Mouse (Mus musculus) heart, postnatal 36 days (tissue): ENCODE measurements around the gene Sult1a1. TPM values are rescaled to one million over a fixed set of nuclear protein-coding genes. Genes with fewer than 3 reads are reported as not detected.
"Not testable (repeated sequence)": the region's sequence is repeated elsewhere in the genome, so short reads cannot be mapped to it uniquely, and the experiment has no call there.

Experiments
- DNase-seq, 2 experiments: peaks; one replicate each; pipeline ENCODE4 v3.0.0; 2021 to 2022
- intact Hi-C: fragments of 180-260 bp; cut with DNase I; formaldehyde crosslinking; loops from one replicate; pipeline ENCODE4 v1.15.1; 2025
- total RNA-seq, 2 experiments: library from RNA; stranded (reverse); gene quantifications; 2 replicates each; pipeline ENCODE4 v1.2.3; 2021

Sult1a1 gene
- total RNA-seq, 2 experiments from 2014 or later, result 30.3 to 43.0 TPM

GRCm38 (mm10) chr7:126672111-126672510 is 4.1 kb downstream of the Sult1a1 start:
- no peak for DNase-seq
- intact Hi-C loops, result no loop called here

GRCm38 (mm10) chr7:126670152-126670551 is 6.1 kb downstream of the Sult1a1 start:
- intact Hi-C loops, result no loop called here
- no peak for DNase-seq

DNA sequence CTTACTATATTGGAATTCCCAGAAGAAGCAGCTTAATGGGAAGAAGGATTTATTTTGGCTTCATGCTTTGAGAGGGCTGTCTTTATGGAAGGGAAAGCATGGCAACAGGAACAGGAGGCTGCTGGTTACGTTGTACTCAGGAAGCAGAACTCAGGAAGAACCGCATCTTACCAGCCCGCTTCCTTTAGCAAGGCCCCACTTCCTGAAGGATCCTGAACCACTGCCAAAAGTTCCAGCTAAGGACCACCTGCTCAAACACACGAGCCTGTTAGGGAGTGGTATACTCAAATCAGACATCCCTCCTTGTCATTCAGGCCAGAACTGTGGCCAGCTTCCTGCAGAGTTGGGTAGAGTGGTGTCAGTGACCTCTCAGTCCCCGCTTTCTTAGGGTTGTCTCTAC is 7.8 kb downstream of the Sult1a1 start:
- DNase-seq, result no peak
- intact Hi-C loops, result no loop called here

GRCm38 (mm10) chr7:126667495-126668090 is 8.6 kb downstream of the Sult1a1 start:
- DNase-seq, result no peak
- intact Hi-C loops, result no loop called here

- DNase-seq, result peak in 1 of 2 experiments; percentile 32
- intact Hi-C loops, result no loop called here
These were observed 11.0 kb downstream of the Sult1a1 start for GRCm38 (mm10) chr7:126665269-126665668.

DNA sequence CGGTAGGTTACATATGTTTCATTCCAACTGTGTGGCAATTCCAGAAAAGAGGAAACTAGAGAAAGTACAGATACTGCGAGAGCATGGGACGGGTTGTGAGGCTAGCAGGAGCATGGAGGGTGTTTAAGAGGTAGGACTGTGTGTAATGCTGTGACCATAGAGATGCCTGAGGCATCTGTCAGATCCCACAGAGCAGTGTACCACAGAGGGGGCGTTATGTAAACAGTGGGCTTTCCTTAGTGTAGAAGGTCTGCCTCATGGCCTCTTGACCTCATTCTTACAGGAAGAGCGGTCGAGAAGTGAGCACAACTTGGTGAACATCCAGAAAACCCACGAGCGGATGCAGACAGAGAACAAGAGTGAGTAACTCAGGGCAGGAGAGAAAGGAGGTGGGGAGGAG is 12.6 kb downstream of the Sult1a1 start:
- DNase-seq, result no peak
- intact Hi-C loops, result no loop called here

GRCm38 (mm10) chr7:126659771-126660170 is 16.5 kb downstream of the Sult1a1 start:
- intact Hi-C loops, result no loop called here
- no peak for DNase-seq

- intact Hi-C loops, result no loop called here
- no peak for DNase-seq
These were observed 18.7 kb downstream of the Sult1a1 start for GRCm38 (mm10) chr7:126657522-126657921.

- intact Hi-C loops, result no loop called here
- DNase-seq, result no peak
These were observed 20.5 kb downstream of the Sult1a1 start for GRCm38 (mm10) chr7:126655695-126656094.

- intact Hi-C loops, result no loop called here
- DNase-seq, result no peak
These were observed 22.2 kb downstream of the Sult1a1 start for GRCm38 (mm10) chr7:126653991-126654390.

GRCm38 (mm10) chr7:126650852-126651251 is 25.4 kb downstream of the Sult1a1 start:
- no peak for DNase-seq
- intact Hi-C loops, result no loop called here

GRCm38 (mm10) chr7:126649231-126650051 is 26.8 kb downstream of the Sult1a1 start, which contains the start of gene Sgf29:
Gene Sgf29, plus strand, starts transcription at chr7:126649309.
- peak; percentile 93 to 98 for DNase-seq
- intact Hi-C loops, result loop anchor here (5.0 kb wide), 1 partner anchor 108 kb away; the partner anchor contains the start of gene Mapk3

DNA sequence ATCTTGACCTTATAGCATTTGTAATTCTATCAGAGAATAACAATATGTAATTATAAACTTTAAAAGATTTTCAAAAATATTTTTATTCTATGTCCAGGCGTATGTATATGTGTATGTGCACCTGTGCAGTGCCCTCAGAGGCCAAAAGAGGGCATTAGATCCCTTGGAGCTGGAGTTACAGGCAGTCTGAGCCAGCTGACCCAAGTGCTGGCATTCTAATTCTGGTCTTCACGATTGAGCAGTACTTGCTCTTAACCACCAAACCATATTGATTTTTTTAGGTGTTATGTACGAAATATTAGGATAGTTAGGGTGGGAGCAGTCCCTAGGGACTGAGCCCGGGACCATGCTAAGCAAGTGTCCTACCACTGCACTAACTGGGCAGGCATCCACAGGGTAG is 27.7 kb downstream of the Sult1a1 start:
- no peak for DNase-seq
- intact Hi-C loops, result loop anchor here (5.0 kb wide), 1 partner anchor 109 kb away; the partner anchor contains the start of gene Mapk3

DNA sequence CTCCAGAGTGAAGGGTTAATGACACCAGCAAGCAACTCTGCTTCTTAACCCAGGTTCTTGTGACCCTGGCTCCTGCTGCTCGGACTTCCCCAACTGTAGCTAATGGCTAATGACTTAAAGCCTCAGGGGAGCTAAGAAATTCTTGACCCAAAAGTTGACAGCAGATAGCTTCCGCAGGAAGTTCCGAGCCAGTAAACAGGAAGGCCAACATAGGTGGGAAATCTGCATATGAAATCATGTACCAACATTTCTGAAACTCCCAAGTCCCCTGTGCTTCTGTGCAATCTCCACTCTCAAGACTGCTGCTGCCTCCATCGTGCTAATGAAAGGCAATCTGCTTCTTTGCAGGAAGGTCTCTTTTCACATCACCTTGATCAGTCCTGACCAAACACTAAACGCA is 30.5 kb downstream of the Sult1a1 start:
- intact Hi-C loops, result loop anchor here (5.0 kb wide), 1 partner anchor 112 kb away; the partner anchor contains the start of gene Mapk3
- no peak for DNase-seq

GRCm38 (mm10) chr7:126644914-126645313 is 31.3 kb downstream of the Sult1a1 start:
- DNase-seq, result no peak
- intact Hi-C loops, result loop anchor here (1.0 to 5.0 kb wide), 2 partner anchors 50 to 112 kb away; partner anchors contain the start of genes Bola2, Mapk3 and Slx1b

DNA sequence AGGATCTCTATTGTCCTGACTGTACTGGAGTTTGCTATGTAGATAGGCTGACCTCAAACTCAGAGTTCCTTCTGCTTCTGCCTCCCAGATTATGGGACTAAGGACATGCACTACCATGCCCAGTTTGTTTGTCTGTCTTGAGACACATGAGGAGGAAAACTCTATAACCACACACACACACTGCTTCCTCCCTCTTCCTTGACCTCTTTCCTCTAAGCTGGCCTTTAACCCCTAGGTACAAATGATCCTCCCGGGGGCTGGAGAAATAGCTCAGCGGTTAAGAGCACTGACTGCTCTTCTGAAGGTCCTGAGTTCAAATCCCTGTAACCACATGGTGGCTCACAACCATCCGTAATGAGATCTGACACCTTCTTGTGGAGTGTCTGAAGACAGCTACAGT is 31.9 kb downstream of the Sult1a1 start:
- no peak for DNase-seq
- intact Hi-C loops, result loop anchor here (1.0 kb wide), 1 partner anchor 51 kb away; the partner anchor contains the start of genes Bola2 and Slx1b

DNA sequence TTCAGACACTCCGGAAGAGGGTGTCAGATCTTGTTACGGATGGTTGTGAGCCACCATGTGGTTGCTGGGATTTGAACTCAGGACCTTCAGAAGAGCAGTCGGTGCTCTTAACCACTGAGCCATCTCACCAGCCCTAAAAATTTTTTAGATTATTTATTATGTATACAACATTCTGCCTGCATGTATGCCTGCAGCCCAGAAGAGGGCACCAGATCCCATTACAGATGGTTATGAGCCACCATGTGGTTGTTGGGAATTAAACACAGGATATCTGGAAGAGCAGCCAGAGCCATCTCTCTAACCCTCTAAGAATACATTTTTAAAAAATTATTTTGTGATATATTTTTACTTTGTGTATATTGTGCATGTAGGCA is 33.0 kb downstream of the Sult1a1 start:
- intact Hi-C loops, result not testable (repeated sequence)
- peak; percentile 48 to 52 for DNase-seq

GRCm38 (mm10) chr7:126642545-126643243 is 33.5 kb downstream of the Sult1a1 start:
- intact Hi-C loops, result no loop called here
- no peak for DNase-seq

DNA sequence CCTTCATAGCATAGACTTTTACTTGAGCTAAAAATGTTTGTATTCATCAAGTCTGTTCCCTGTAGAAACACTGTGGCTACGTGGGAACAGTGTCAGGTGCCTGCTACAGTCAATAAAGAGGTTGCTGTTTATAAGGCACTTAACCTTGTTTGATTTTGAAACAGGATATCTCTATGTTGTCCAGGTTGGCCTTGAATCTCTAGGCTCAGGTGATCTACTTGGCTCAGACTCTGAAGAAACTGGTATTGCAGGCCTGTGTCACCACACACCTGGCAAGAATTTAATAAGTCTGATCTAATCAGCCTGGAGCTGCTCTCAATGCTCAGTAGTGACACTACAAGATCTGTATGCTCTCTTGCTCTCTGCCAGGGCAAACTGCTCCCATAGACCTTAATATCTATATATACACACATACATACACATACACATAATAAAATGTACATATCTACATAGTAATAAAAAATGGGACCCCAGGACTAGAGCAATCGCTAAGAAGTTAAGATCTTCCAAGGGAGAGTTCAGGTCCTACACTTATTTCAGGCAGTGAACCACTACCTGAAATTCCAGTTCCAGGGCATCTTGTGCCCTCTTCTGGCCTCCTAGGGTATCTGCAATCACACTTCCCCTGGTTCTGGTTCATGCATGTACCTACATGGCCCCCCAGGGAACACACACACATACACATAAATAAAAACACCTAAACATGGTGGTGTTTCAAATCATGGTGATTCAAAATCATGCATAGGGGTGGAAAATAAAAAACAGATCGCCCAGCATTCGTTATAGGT is 39.3 kb downstream of the Sult1a1 start:
- peak in 1 of 2 experiments; percentile 37 for DNase-seq

GRCm38 (mm10) chr7:126635375-126635774 is 40.9 kb downstream of the Sult1a1 start:
- intact Hi-C loops, result loop anchor here (5.0 kb wide), 1 partner anchor 153 kb away; no protein-coding TSS in a partner anchor
- DNase-seq, result no peak

More for the DNA sequence above, 39.3 kb downstream of the Sult1a1 start:
- intact Hi-C loops, result loop anchor here (2.0 to 5.0 kb wide), 3 partner anchors 48 to 155 kb away; no protein-coding TSS in a partner anchor
